Mouse (Mus musculus) small intestine, adult 2 months (tissue): ENCODE data around the gene Vwa7.

Experiments used
- CTCF ChIP-seq: fragments of 200-500 bp; IDR thresholded peaks from 2 replicates; pipeline ENCODE4 v1.5.1; 2012; ENCODE audit warnings: low read depth, mild to moderate bottlenecking, control low read depth, inconsistent platforms, low read length, moderate library complexity, mixed read lengths; ENCODE audit not compliant: insufficient replicate concordance, insufficient read length; ENCODE audit errors: extremely low read depth
- POLR2A ChIP-seq: fragments of 200-500 bp; IDR thresholded peaks from 2 replicates; pipeline ENCODE4 v1.6.1; 2012; ENCODE audit warnings: low read depth, mild to moderate bottlenecking, control low read depth, inconsistent platforms, low read length, moderate library complexity

GRCm38 (mm10) chr17:35071454-35071853 lies 55.1 kb downstream of the Vwa7 start:
- no peak for TF ChIP-seq CTCF
- TF ChIP-seq POLR2A, result no peak
